Mouse (Mus musculus): ENCODE results near the gene 1300017J02Rik.

1300017J02Rik gene

DNA sequence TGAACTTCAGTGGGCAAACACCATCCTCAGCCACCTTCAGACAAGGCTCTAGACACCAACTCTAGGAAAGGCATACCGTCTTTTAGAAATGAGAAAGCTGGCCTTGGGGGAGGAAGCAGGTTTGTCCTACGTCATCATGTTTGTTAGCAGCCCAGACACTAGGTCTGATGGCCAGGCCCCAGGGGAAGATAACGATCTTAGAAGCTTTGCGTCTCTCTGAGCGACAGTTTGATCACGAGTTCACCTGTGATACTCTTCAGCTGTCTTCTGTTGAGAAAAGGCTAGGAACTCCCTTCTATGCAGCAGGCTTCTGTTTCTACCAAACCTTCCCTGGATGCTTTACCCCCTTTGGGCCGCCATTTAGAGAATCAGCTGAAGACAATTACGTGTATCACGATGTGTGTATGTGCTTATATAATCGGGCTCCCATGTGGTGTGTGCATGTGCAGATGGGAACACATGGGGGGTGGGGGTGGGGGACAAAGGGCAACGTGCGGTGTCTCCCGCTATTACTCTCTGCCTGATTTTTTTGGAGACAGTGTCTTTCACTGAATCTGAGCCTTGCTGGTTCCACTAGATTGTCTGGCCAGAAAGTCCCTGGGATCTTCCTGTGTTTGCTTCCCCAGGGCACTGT, 76.4 kb downstream of the 1300017J02Rik start:
- in situ Hi-C loops (cut with MboI; ENCODE audit: unreplicated experiment in 2 of 2), result loop anchor here (5.0 to 10.0 kb wide), 6 partner anchors 64 to 769 kb away; partner anchors contain the start of gene Bfsp2 (in 1 of the 2)

- in situ Hi-C loops (cut with MboI; ENCODE audit: unreplicated experiment in 2 of 2), result loop anchor here (5.0 to 10.0 kb wide), 6 partner anchors 65 to 770 kb away; partner anchors contain the start of gene Bfsp2 (in 1 of the 2)
Observed at GRCm38 (mm10) chr9:103227760-103228159, 77.1 kb downstream of the 1300017J02Rik start.

GRCm38 (mm10) chr9:103226806-103227205, 78.1 kb downstream of the 1300017J02Rik start:
- in situ Hi-C loops (cut with MboI; ENCODE audit: unreplicated experiment in 2 of 2), result loop anchor here (5.0 to 10.0 kb wide), 6 partner anchors 65 to 770 kb away; partner anchors contain the start of gene Bfsp2 (in 1 of the 2)

- in situ Hi-C loops (cut with MboI; ENCODE audit: unreplicated experiment in 2 of 2), result loop anchor here (5.0 to 10.0 kb wide), 6 partner anchors 67 to 772 kb away; partner anchors contain the start of gene Bfsp2 (in 1 of the 2)
Observed at GRCm38 (mm10) chr9:103225464-103225863, 79.4 kb downstream of the 1300017J02Rik start.

- in situ Hi-C loops (cut with MboI; ENCODE audit: unreplicated experiment in 2 of 2), result loop anchor here (5.0 to 25.0 kb wide), 7 partner anchors 68 to 773 kb away; partner anchors contain the start of genes Anapc13 (in 1 of the 2), Bfsp2 (in 1 of the 2) and Cep63 (in 1 of the 2)
Observed at GRCm38 (mm10) chr9:103224721-103225120, 80.2 kb downstream of the 1300017J02Rik start.

GRCm38 (mm10) chr9:103214281-103214680, 90.6 kb downstream of the 1300017J02Rik start:
- in situ Hi-C loops (cut with MboI; ENCODE audit: unreplicated experiment in 2 of 2), result loop anchor here (5.0 to 25.0 kb wide), 2 partner anchors 117 to 577 kb away; partner anchors contain the start of genes Anapc13 (in 1 of the 2) and Cep63 (in 1 of the 2)

DNA sequence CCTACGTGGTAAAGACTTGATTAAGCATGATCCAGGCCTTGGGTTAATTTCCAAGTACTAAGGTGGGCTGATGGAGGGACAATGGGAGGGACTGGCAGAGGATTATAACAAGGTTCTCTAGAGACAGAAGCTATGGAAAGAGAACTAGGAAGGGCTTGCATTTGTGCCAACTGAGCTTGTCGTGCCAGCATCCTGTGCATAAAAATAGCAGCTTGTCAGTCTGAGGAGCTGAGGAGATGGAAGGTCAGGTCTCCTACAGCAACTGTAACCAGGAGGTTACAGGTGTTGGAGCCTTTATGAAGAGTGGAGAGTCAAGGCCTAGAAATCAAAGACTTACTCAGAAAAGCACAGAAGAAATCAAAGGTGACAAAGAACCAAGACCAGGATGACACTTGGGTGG, 91.3 kb downstream of the 1300017J02Rik start:
- in situ Hi-C loops (cut with MboI; ENCODE audit: unreplicated experiment in 2 of 2), result loop anchor here (5.0 to 25.0 kb wide), 2 partner anchors 116 to 576 kb away; partner anchors contain the start of genes Anapc13 (in 1 of the 2) and Cep63 (in 1 of the 2)

- in situ Hi-C loops (cut with MboI; ENCODE audit: unreplicated experiment in 2 of 2), result loop anchor here (5.0 to 25.0 kb wide), 2 partner anchors 116 to 576 kb away; partner anchors contain the start of genes Anapc13 (in 1 of the 2) and Cep63 (in 1 of the 2)
Observed at GRCm38 (mm10) chr9:103212654-103213420, 92.0 kb downstream of the 1300017J02Rik start.

DNA sequence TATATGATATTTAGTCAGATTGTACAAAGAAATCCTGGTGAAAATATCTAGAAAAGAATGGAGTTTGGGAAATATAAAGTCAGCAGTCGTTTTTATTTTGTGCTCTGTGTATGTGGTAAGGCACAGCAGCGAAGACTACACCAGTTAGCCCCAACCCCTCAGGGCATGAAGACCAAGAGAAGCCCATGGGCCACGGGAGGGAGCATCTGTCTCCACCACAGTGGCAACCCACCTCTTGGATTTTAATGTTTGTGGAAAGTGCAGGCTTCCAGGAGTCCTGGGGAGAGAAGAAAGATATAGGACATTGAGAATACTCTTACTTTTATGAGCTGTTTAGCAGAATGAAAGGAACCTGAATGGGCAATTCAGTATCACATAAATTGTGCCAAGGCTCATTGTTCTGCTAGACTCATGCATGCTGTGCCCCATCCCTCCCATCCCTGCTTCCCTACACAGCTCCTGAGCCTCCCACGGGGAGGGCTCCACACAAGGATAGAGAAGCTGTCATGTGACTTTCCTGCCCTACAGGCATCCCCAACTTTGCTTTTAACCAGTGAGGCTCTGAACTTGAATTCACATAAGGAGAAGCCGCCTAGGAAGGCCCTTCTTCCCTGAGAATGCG, 96.0 kb downstream of the 1300017J02Rik start:
- in situ Hi-C loops (cut with MboI; ENCODE audit: unreplicated experiment in 2 of 2), result loop anchor here in 1 of 2 experiments (25.0 kb wide), 1 partner anchor 572 kb away; the partner anchor contains the start of genes Anapc13 and Cep63

DNA sequence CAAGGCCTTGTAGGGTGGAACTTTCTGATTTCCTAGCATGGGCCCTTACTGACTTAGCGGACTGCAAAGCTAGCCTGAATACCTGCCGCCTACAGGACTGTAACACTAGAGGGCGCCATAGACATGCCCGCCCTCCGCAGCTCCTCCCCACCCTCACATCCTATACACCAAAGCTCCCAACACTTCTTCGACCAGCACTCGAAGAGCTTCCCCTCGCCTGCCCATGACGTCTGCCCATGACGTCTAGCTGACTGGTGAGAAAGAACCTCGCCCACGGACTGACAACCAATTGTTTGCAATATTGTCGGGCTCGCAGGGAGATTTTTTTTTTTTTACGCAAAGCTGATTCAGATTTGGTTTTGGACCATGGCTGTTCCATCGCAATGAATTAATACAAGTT, 97.0 kb downstream of the 1300017J02Rik start:
- in situ Hi-C loops (cut with MboI; ENCODE audit: unreplicated experiment in 2 of 2), result loop anchor here in 1 of 2 experiments (25.0 kb wide), 1 partner anchor 571 kb away; the partner anchor contains the start of genes Anapc13 and Cep63

DNA sequence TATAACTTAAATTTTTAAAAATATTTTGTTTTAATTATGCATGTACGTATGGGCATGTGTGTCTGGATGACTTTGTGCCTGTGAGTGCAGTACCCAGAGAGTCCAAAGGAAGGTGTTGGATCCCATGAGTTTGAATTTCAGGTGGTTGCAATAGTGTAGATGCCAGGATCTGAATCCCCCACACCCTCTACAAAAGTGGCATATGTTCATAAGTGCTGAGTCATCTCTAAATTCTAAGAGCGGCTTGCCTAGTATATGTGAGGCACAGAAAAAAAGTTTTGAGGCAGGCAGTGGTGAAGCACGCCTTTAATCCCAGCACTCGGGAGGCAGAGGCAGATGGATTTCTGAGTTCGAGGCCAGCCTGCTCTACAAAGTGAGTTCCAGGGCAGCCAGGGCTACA, 99.1 kb downstream of the 1300017J02Rik start:
- in situ Hi-C loops (cut with MboI; ENCODE audit: unreplicated experiment in 2 of 2), result loop anchor here in 1 of 2 experiments (25.0 kb wide), 1 partner anchor 568 kb away; the partner anchor contains the start of genes Anapc13 and Cep63

DNA sequence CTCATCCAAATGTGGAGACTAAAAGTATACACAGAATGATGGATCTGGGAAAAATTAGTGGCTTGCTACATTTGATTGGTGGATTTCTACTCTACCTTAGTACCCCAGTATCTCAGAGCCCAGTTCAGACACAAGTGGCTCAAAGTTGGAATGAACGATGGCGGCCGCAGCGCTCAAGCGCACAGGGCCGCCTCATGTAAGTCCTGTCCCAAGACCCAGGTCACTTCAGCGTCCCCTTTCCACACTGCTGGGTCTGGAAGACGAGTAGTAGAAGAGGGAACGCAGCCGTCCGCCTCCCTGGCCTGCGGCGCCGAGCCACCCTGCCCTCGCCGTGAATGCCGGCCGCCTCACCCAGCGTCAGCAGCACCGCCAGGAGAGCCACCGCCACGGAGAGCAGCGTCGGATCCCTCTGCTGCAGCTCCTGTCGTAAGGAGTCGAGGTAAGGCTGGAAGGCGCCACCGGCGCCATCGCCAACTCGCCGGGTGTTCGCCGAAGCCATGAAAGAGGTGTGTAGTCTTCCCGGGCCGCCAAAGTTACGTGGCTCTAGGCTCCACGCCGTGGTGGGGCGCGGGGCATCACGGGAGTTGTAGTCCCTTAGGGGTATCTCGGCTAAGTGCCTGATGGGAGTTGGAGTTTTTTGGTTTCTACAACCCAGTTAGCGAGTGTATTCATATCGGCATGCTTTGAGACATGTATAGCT, 103.2 kb downstream of the 1300017J02Rik start, which contains the start of gene Srprb:
Gene Srprb, minus strand, starts transcription at position 577 of the 700 bp plus-strand sequence.
- in situ Hi-C loops (cut with MboI; ENCODE audit: unreplicated experiment in 2 of 2), result loop anchor here in 1 of 2 experiments (25.0 kb wide), 1 partner anchor 564 kb away; the partner anchor contains the start of genes Anapc13 and Cep63

Measured in v-Abl transformed pro-B cells (cell line).